Mouse (Mus musculus): Measurements from ENCODE around the gene Rap1gap2. TPM values are rescaled to one million over a fixed set of nuclear protein-coding genes. Genes with fewer than 3 reads are reported as not detected.

Gene Rap1gap2
- polyA plus RNA-seq, 1 experiment from 2014 or later, result 11.4 TPM

DNA sequence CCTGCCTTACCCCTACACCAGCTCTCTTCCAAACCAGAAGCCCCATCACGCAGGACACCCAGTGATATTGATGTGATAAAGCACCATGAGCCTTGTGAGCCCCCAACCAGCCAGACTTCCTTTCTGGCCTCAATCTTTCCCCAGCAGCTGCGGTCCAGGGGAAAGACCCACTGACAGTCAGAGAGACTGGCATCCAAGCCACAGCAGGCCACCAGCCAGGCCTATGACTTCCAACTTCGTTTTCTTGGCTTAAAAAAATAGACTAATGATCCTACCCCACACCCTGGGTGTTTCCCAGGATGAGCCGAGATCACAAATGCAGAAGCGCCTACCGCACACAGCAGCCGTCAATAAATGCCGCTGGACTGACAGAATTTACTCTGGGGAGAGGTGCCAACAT lies 151.1 kb downstream of the Rap1gap2 start:
- Histone ChIP-seq H3K27ac (no peak overlapping the region), H3K4me2 (ENCODE audit: low read length) (no peak overlapping the region), H3K4me3 (replicated peaks; ENCODE audit: low read depth, low read length) (no peak overlapping the region), H3K9ac (ENCODE audit: low read depth, low read length) (no peak overlapping the region), H3K9me3 (replicated peaks; ENCODE audit: low read length) (no peaks in the 10 kb centered on the region), H3K36me3 (ENCODE audit: insufficient read depth, low read length) (no peaks in the 10 kb centered on the region), H3K27me3 (ENCODE audit: insufficient read depth, low read length) (no peaks in the 10 kb centered on the region), H3K4me1 (replicated peaks; ENCODE audit: insufficient read depth, low read length) (no peaks in the 10 kb centered on the region)
- no peak for TF ChIP-seq CTCF (IDR thresholded peaks at IDR 0.05; ENCODE audit: low read depth)
- DNase-seq (ENCODE audit: low spot score) (no peak), ATAC-seq (replicated peaks; ENCODE audit: low FRiP score, low read depth) (no peak)
- WGBS, result 83% methylated on average over 8 of the region's 8 CpGs

- TF ChIP-seq CTCF (IDR thresholded peaks at IDR 0.05; ENCODE audit: low read depth), result no peak
- H3K36me3 ChIP-seq (ENCODE audit: insufficient read depth, low read length), result no peaks in the 10 kb centered on the region
- no peaks in the 10 kb centered on the region for H3K9me3 ChIP-seq (replicated peaks; ENCODE audit: low read length)
- DNase-seq (ENCODE audit: low spot score), result no peak
- no peaks in the 10 kb centered on the region for H3K27me3 ChIP-seq (ENCODE audit: insufficient read depth, low read length)
- H3K4me3 ChIP-seq (replicated peaks; ENCODE audit: low read depth, low read length), result no peak overlapping the region
- no peak overlapping the region for H3K27ac ChIP-seq
- H3K4me2 ChIP-seq (ENCODE audit: low read length), result no peak overlapping the region
- ATAC-seq (replicated peaks; ENCODE audit: low FRiP score, low read depth), result no peak
- no peak overlapping the region for H3K9ac ChIP-seq (ENCODE audit: low read depth, low read length)
- H3K4me1 ChIP-seq (replicated peaks; ENCODE audit: insufficient read depth, low read length), result no peaks in the 10 kb centered on the region
- 74% methylated on average over 3 of the region's 3 CpGs for WGBS
Observed at GRCm38 (mm10) chr11:74458400-74458799, 152.3 kb downstream of the Rap1gap2 start.

DNA sequence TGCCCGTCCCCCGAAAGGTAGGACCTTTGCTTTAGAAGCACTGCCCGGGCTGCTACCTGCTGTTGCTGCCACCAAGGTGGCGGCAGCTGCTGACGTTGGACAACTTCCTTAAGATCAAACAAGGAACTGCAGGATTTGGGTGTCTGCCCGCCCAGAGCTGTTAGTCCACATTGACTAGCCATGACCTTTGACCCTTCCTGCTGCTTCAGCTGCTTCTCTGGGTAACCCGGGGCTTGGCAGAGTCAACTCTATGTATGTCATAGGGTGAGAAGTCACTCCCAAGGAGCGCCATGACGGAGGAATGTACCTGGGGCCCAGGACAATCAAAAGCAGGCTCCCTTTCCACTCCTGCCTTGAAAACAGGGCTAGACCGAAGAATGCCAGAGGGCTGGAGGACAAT lies 153.5 kb downstream of the Rap1gap2 start:
- Histone ChIP-seq H3K4me3 (replicated peaks; ENCODE audit: low read depth, low read length) (no peak overlapping the region), H3K36me3 (ENCODE audit: insufficient read depth, low read length) (no peaks in the 10 kb centered on the region), H3K9me3 (replicated peaks; ENCODE audit: low read length) (no peaks in the 10 kb centered on the region), H3K4me1 (replicated peaks; ENCODE audit: insufficient read depth, low read length) (no peaks in the 10 kb centered on the region), H3K27ac (no peak overlapping the region), H3K9ac (ENCODE audit: low read depth, low read length) (no peak overlapping the region), H3K27me3 (ENCODE audit: insufficient read depth, low read length) (no peaks in the 10 kb centered on the region), H3K4me2 (ENCODE audit: low read length) (no peak overlapping the region)
- WGBS, result 69% methylated on average over 10 of the region's 10 CpGs
- DNase-seq (ENCODE audit: low spot score) (no peak), ATAC-seq (replicated peaks; ENCODE audit: low FRiP score, low read depth) (no peak)
- no peak for TF ChIP-seq CTCF (IDR thresholded peaks at IDR 0.05; ENCODE audit: low read depth)

- Histone ChIP-seq H3K4me2 (ENCODE audit: low read length) (no peak overlapping the region), H3K27me3 (ENCODE audit: insufficient read depth, low read length) (no peaks in the 10 kb centered on the region), H3K9me3 (replicated peaks; ENCODE audit: low read length) (0 out of 2 replicates have a peak, but pooled peaks cover 3% of the 10 kb centered on the region), H3K4me1 (replicated peaks; ENCODE audit: insufficient read depth, low read length) (no peaks in the 10 kb centered on the region), H3K27ac (no peak overlapping the region), H3K4me3 (replicated peaks; ENCODE audit: low read depth, low read length) (no peak overlapping the region), H3K9ac (ENCODE audit: low read depth, low read length) (no peak overlapping the region), H3K36me3 (ENCODE audit: insufficient read depth, low read length) (no peaks in the 10 kb centered on the region)
- ATAC-seq (replicated peaks; ENCODE audit: low FRiP score, low read depth) (no peak), DNase-seq (ENCODE audit: low spot score) (no peak)
- 76% methylated on average over 4 of the region's 4 CpGs for WGBS
- TF ChIP-seq CTCF (IDR thresholded peaks at IDR 0.05; ENCODE audit: low read depth), result no peak
Observed at GRCm38 (mm10) chr11:74448556-74448955, 162.2 kb downstream of the Rap1gap2 start.

GRCm38 (mm10) chr11:74447991-74448403 lies 162.7 kb downstream of the Rap1gap2 start:
- no peak for ATAC-seq (replicated peaks; ENCODE audit: low FRiP score, low read depth)
- H3K4me3 ChIP-seq (replicated peaks; ENCODE audit: low read depth, low read length), result no peak overlapping the region
- WGBS, result 91% methylated on average over 6 of the region's 6 CpGs
- H3K4me2 ChIP-seq (ENCODE audit: low read length), result no peak overlapping the region
- no peaks in the 10 kb centered on the region for H3K27me3 ChIP-seq (ENCODE audit: insufficient read depth, low read length)
- no peak overlapping the region for H3K9ac ChIP-seq (ENCODE audit: low read depth, low read length)
- 0 out of 2 replicates have a peak, but pooled peaks cover 3% of the 10 kb centered on the region for H3K9me3 ChIP-seq (replicated peaks; ENCODE audit: low read length)
- H3K27ac ChIP-seq, result no peak overlapping the region
- TF ChIP-seq CTCF (IDR thresholded peaks at IDR 0.05; ENCODE audit: low read depth), result no peak
- no peaks in the 10 kb centered on the region for H3K4me1 ChIP-seq (replicated peaks; ENCODE audit: insufficient read depth, low read length)
- H3K36me3 ChIP-seq (ENCODE audit: insufficient read depth, low read length), result no peaks in the 10 kb centered on the region
- DNase-seq (ENCODE audit: low spot score), result no peak

DNA sequence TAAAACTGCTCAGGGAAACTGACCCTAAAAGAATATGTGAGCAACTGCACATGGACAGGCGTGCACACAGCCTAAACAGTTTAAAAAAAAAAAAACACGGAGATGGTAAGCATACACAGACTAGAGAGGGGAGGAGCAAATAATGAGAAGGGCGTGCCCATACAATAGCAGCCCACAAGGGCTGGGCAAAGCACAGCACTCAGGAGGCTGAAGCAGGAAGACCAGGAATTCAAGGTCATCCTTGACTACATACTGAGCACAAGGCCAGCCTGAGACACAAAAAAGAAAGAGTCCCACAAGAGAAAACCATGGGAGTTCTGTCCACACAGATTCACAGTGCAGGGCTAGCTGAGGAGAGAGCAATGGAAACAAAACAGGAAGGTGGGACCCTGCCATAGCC lies 165.1 kb downstream of the Rap1gap2 start:
- Histone ChIP-seq H3K4me2 (ENCODE audit: low read length) (no peak overlapping the region), H3K4me1 (replicated peaks; ENCODE audit: insufficient read depth, low read length) (no peaks in the 10 kb centered on the region), H3K27me3 (ENCODE audit: insufficient read depth, low read length) (no peaks in the 10 kb centered on the region), H3K9ac (ENCODE audit: low read depth, low read length) (no peak overlapping the region), H3K4me3 (replicated peaks; ENCODE audit: low read depth, low read length) (no peak overlapping the region), H3K36me3 (ENCODE audit: insufficient read depth, low read length) (no peaks in the 10 kb centered on the region), H3K27ac (no peak overlapping the region), H3K9me3 (replicated peaks; ENCODE audit: low read length) (0 out of 2 replicates have a peak, but pooled peaks cover 3% of the 10 kb centered on the region)
- DNase-seq (ENCODE audit: low spot score) (no peak), ATAC-seq (replicated peaks; ENCODE audit: low FRiP score, low read depth) (no peak)
- WGBS, result 77% methylated on average over 3 of the region's 3 CpGs
- no peak for TF ChIP-seq CTCF (IDR thresholded peaks at IDR 0.05; ENCODE audit: low read depth)

- 87% methylated on average over 5 of the region's 5 CpGs for WGBS
Observed at GRCm38 (mm10) chr11:74443924-74444256, 166.8 kb downstream of the Rap1gap2 start.

More at GRCm38 (mm10) chr11:74443924-74444256, 166.8 kb downstream of the Rap1gap2 start:
- Histone ChIP-seq H3K9me3 (replicated peaks; ENCODE audit: low read length) (0 out of 2 replicates have a peak, but pooled peaks cover 3% of the 10 kb centered on the region), H3K36me3 (ENCODE audit: insufficient read depth, low read length) (no peaks in the 10 kb centered on the region), H3K4me1 (replicated peaks; ENCODE audit: insufficient read depth, low read length) (no peaks in the 10 kb centered on the region), H3K27ac (no peak overlapping the region), H3K4me2 (ENCODE audit: low read length) (no peak overlapping the region), H3K4me3 (replicated peaks; ENCODE audit: low read depth, low read length) (no peak overlapping the region), H3K27me3 (ENCODE audit: insufficient read depth, low read length) (no peaks in the 10 kb centered on the region), H3K9ac (ENCODE audit: low read depth, low read length) (no peak overlapping the region)
- DNase-seq (ENCODE audit: low spot score) (no peak), ATAC-seq (replicated peaks; ENCODE audit: low FRiP score, low read depth) (no peak)
- TF ChIP-seq CTCF (IDR thresholded peaks at IDR 0.05; ENCODE audit: low read depth), result no peak

All from kidney, postnatal 0 days (tissue).